Mouse (Mus musculus) intestine, embryonic 16.5 days (tissue): Measurements from ENCODE around the gene 4930470P17Rik. TPM values are rescaled to one million over a fixed set of nuclear protein-coding genes. Genes with fewer than 3 reads are reported as not detected.

Experiments used
- ATAC-seq: fragments of 200-750 bp; cut with Nextera tagmentation; 2 replicates; pipeline ENCODE4 v1.8.0; 2017; ENCODE audit warnings: moderate TSS enrichment, moderate library complexity
- H3K27ac ChIP-seq: fragments of 300-500 bp; sonication (generic); 2 replicates; pipeline ENCODE4 v1.5.1; 2014; ENCODE audit warnings: mild to moderate bottlenecking, low read length
- H3K27me3 ChIP-seq: fragments of 300-500 bp; sonication (generic); replicated peaks from 2 replicates; pipeline ENCODE4 v1.6.1; 2014; ENCODE audit warnings: low read length, control low read depth, mixed read lengths; ENCODE audit not compliant: control insufficient read depth, insufficient read depth
- H3K36me3 ChIP-seq: fragments of 300-500 bp; sonication (generic); 2 replicates; pipeline ENCODE4 v1.6.1; 2014; ENCODE audit warnings: low read length, control low read depth; ENCODE audit not compliant: control insufficient read depth, insufficient read depth
- H3K4me1 ChIP-seq: fragments of 300-500 bp; sonication (generic); 2 replicates; pipeline ENCODE4 v1.6.1; 2014; ENCODE audit warnings: low read length, control low read depth, mixed read lengths; ENCODE audit not compliant: control insufficient read depth, insufficient read depth
- H3K4me2 ChIP-seq: fragments of 300-500 bp; sonication (generic); 2 replicates; pipeline ENCODE4 v1.6.1; 2014; ENCODE audit warnings: low read depth, low read length, control low read depth
- H3K4me3 ChIP-seq: fragments of 300-500 bp; sonication (generic); 2 replicates; pipeline ENCODE4 v1.5.1; 2014; ENCODE audit warnings: mild to moderate bottlenecking, low read length
- H3K9ac ChIP-seq: fragments of 300-500 bp; sonication (generic); 2 replicates; pipeline ENCODE4 v1.6.1; 2014; ENCODE audit warnings: low read depth, low read length
- H3K9me3 ChIP-seq: fragments of 300-500 bp; sonication (generic); 2 replicates; pipeline ENCODE4 v1.6.1; 2016; ENCODE audit warnings: low read length, control low read depth; ENCODE audit not compliant: control insufficient read depth
- WGBS: fragments of 180-500 bp; shearing (Covaris S2); extraction: QIAGEN DNeasy Blood & Tissue Kit; methylation state at CpG from one replicate; pipeline ENCODE4 v1.1.7; 2014; 5-methylcytosine and 5-hydroxymethylcytosine counted together
- polyA plus RNA-seq: library from polyadenylated mRNA; unstranded; fragments of >200 nt; fragmentation: Nextera tagmentation; extraction: Ambion mirVana; gene quantifications from 2 replicates; pipeline ENCODE4 v1.2.1, GENCODE M21; 2015

The 4930470P17Rik gene
- polyA plus RNA-seq, 1 experiment from 2014 or later = not detected

- H3K4me3 ChIP-seq = no peak overlapping the region
- no peak overlapping the region for H3K27ac ChIP-seq
- H3K9me3 ChIP-seq = 0 out of 2 replicates have a peak, but pooled peaks cover 2% of the 10 kb centered on the region
- no peaks in the 10 kb centered on the region for H3K27me3 ChIP-seq
- H3K9ac ChIP-seq = no peak overlapping the region
- H3K36me3 ChIP-seq = no peaks in the 10 kb centered on the region
- no peak overlapping the region for H3K4me2 ChIP-seq
- ATAC-seq = no peak
- no peaks in the 10 kb centered on the region for H3K4me1 ChIP-seq
- 85% methylated on average over 6 of the region's 6 CpGs for WGBS
These were observed 9.7 kb downstream of the 4930470P17Rik start for GRCm38 (mm10) chr2:170592161-170592560.

GRCm38 (mm10) chr2:170588369-170588900 lies 13.4 kb downstream of the 4930470P17Rik start:
- H3K4me3 ChIP-seq = no peak overlapping the region
- ATAC-seq = no peak
- H3K4me2 ChIP-seq = no peak overlapping the region
- WGBS = 57% methylated on average over 9 of the region's 9 CpGs
- H3K27ac ChIP-seq = no peak overlapping the region
- H3K27me3 ChIP-seq = no peaks in the 10 kb centered on the region
- H3K9ac ChIP-seq = no peak overlapping the region
- H3K4me1 ChIP-seq = no peaks in the 10 kb centered on the region
- H3K9me3 ChIP-seq = no peaks in the 10 kb centered on the region
- no peaks in the 10 kb centered on the region for H3K36me3 ChIP-seq

- no peaks in the 10 kb centered on the region for H3K4me1 ChIP-seq
- no peak for ATAC-seq
- H3K9ac ChIP-seq = no peak overlapping the region
- no peaks in the 10 kb centered on the region for H3K36me3 ChIP-seq
- H3K27ac ChIP-seq = no peak overlapping the region
- H3K9me3 ChIP-seq = no peaks in the 10 kb centered on the region
- H3K4me3 ChIP-seq = no peak overlapping the region
- H3K4me2 ChIP-seq = no peak overlapping the region
- no peaks in the 10 kb centered on the region for H3K27me3 ChIP-seq
- WGBS = 93% methylated on average over 13 of the region's 13 CpGs
These were observed 17.1 kb downstream of the 4930470P17Rik start for GRCm38 (mm10) chr2:170584678-170585077.

GRCm38 (mm10) chr2:170579551-170579950 lies 22.3 kb downstream of the 4930470P17Rik start:
- Histone ChIP-seq H3K4me1 (no peaks in the 10 kb centered on the region), H3K27ac (no peak overlapping the region), H3K27me3 (no peaks in the 10 kb centered on the region), H3K9me3 (no peaks in the 10 kb centered on the region), H3K4me2 (no peak overlapping the region), H3K4me3 (no peak overlapping the region), H3K36me3 (no peaks in the 10 kb centered on the region), H3K9ac (no peak overlapping the region)
- no peak for ATAC-seq
- WGBS = 77% methylated on average over 10 of the region's 10 CpGs

- 64% methylated on average over 5 of the region's 5 CpGs for WGBS
- H3K9ac ChIP-seq = no peak overlapping the region
- no peak overlapping the region for H3K4me3 ChIP-seq
- H3K27ac ChIP-seq = no peak overlapping the region
- H3K4me1 ChIP-seq = no peaks in the 10 kb centered on the region
- H3K4me2 ChIP-seq = no peak overlapping the region
- no peaks in the 10 kb centered on the region for H3K36me3 ChIP-seq
- H3K9me3 ChIP-seq = no peaks in the 10 kb centered on the region
- no peaks in the 10 kb centered on the region for H3K27me3 ChIP-seq
- no peak for ATAC-seq
These were observed 23.2 kb downstream of the 4930470P17Rik start for GRCm38 (mm10) chr2:170578588-170578987.

GRCm38 (mm10) chr2:170577502-170577901 lies 24.3 kb downstream of the 4930470P17Rik start:
- no peaks in the 10 kb centered on the region for H3K4me1 ChIP-seq
- no peak overlapping the region for H3K9ac ChIP-seq
- no peak overlapping the region for H3K27ac ChIP-seq
- no peaks in the 10 kb centered on the region for H3K27me3 ChIP-seq
- WGBS = 89% methylated on average over 3 of the region's 3 CpGs
- ATAC-seq = no peak
- no peak overlapping the region for H3K4me2 ChIP-seq
- no peaks in the 10 kb centered on the region for H3K36me3 ChIP-seq
- H3K4me3 ChIP-seq = no peak overlapping the region
- H3K9me3 ChIP-seq = no peaks in the 10 kb centered on the region

- no peak overlapping the region for H3K27ac ChIP-seq
- no peak for ATAC-seq
- no peaks in the 10 kb centered on the region for H3K27me3 ChIP-seq
- 66% methylated on average over 12 of the region's 12 CpGs for WGBS
- H3K9me3 ChIP-seq = no peaks in the 10 kb centered on the region
- H3K9ac ChIP-seq = no peak overlapping the region
- H3K4me2 ChIP-seq = no peak overlapping the region
- H3K36me3 ChIP-seq = no peaks in the 10 kb centered on the region
- no peaks in the 10 kb centered on the region for H3K4me1 ChIP-seq
- H3K4me3 ChIP-seq = no peak overlapping the region
These were observed 25.7 kb downstream of the 4930470P17Rik start for GRCm38 (mm10) chr2:170576077-170576476.

GRCm38 (mm10) chr2:170564995-170565394 lies 36.8 kb downstream of the 4930470P17Rik start:
- no peaks in the 10 kb centered on the region for H3K27me3 ChIP-seq
- WGBS = 85% methylated on average over 8 of the region's 8 CpGs
- ATAC-seq = no peak
- H3K27ac ChIP-seq = no peak overlapping the region
- H3K4me3 ChIP-seq = no peak overlapping the region
- H3K4me1 ChIP-seq = no peaks in the 10 kb centered on the region
- no peak overlapping the region for H3K4me2 ChIP-seq
- H3K9ac ChIP-seq = no peak overlapping the region
- no peaks in the 10 kb centered on the region for H3K9me3 ChIP-seq
- no peaks in the 10 kb centered on the region for H3K36me3 ChIP-seq

- 77% methylated on average over 15 of the region's 15 CpGs for WGBS
- Histone ChIP-seq H3K27ac (no peak overlapping the region), H3K4me1 (no peaks in the 10 kb centered on the region), H3K27me3 (no peaks in the 10 kb centered on the region), H3K9ac (no peak overlapping the region), H3K4me3 (no peak overlapping the region), H3K36me3 (no peaks in the 10 kb centered on the region), H3K4me2 (no peak overlapping the region), H3K9me3 (no peaks in the 10 kb centered on the region)
- no peak for ATAC-seq
These were observed 37.6 kb downstream of the 4930470P17Rik start for GRCm38 (mm10) chr2:170563956-170564855.
